Mouse (Mus musculus): ENCODE data around the gene Kansl2.
"Not testable (repeated sequence)": the region's sequence is repeated elsewhere in the genome, so short reads cannot be mapped to it uniquely, and the experiment has no call there.

The Kansl2 gene

DNA sequence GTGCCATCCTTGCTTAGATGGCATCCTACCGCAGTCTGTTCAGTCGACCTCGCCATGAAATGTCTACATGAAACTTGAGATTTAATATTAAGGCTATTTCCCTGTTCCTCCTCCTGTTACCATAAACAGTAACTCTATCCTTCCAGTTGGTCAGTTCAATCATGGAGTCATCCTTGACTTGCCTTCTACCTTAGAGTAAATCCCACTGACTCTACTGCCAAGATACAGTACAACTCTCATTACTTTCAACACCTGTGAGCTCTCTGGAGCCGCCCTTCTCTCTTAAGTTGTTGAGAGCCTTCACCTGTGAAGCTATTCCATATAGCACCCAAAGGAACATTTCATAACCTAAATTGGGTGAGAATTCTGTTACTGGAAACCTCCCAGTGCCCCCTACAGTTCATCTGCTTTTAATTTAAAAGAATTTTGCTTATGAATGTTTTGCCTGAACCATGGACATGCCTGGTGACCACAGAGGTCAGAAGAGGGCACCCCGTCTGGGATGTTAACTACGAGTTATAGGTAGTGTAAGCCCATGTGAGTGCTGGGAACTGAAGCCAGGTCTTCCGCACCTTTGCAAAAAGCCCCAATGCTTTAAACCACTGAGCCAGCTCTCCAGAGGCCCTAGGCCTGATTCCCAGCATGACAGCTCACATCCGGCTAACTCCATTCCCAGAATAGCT lies 2.9 kb upstream of the Kansl2 start:
- no peak for DNase-seq (ENCODE audit: extremely low read depth, insufficient read length, low spot score)

DNA sequence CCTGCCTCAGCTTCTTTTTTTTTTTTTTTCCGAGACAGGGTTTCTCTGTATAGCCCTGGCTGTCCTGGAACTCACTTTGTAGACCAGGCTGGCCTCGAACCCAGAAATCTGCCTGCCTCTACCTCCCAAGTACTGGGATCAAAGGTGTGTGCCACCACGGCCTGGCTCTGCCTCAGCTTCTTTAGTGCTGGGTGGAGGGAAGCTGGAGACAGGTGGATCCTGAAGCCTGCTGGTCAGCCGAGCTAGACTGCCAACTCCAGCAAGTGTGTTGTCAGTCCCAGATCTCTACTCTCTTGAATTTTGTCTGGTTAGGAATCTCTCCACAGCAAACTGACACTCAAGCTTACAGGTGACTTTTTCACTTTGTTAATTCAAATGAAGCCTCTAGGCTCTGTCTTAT lies 1.9 kb upstream of the Kansl2 start:
- DNase-seq (ENCODE audit: extremely low read depth, insufficient read length, low spot score) = no peak

GRCm38 (mm10) chr15:98533035-98533531 lies 981 bp downstream of the Kansl2 start:
- DNase-seq (ENCODE audit: extremely low read depth, insufficient read length, low spot score) = no peak

GRCm38 (mm10) chr15:98532281-98532680 lies 1.8 kb downstream of the Kansl2 start:
- DNase-seq (ENCODE audit: extremely low read depth, insufficient read length, low spot score) = peak; percentile 73

DNA sequence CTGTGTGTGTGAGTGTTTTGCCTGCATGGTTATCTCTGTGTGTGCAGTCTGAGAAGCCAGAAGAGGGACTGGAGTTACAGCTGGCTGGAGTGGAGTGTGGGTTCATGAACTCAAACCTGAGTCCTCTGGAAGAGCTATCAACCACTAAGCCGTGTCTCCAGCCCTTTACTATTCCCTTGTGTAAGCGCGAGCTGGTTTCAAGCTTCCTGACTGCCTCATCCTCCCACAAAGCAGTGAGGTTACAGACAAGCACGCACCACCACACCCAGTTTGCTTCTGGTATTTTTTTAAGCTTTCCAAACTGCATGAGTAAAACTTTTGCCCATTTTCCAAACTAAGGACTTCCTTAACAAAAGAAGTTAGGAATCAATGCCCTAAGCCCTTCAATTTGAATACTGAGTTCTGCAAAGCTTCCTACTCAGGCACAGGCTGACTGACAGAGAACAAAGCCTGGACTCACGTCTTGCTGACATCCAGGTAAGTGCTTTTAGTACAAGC lies 5.9 kb downstream of the Kansl2 start:
- peak; percentile 60 for DNase-seq (ENCODE audit: extremely low read depth, insufficient read length, low spot score)

- peak; percentile 71 for DNase-seq (ENCODE audit: extremely low read depth, insufficient read length, low spot score)
These were observed 6.8 kb downstream of the Kansl2 start for GRCm38 (mm10) chr15:98527056-98527771.

DNA sequence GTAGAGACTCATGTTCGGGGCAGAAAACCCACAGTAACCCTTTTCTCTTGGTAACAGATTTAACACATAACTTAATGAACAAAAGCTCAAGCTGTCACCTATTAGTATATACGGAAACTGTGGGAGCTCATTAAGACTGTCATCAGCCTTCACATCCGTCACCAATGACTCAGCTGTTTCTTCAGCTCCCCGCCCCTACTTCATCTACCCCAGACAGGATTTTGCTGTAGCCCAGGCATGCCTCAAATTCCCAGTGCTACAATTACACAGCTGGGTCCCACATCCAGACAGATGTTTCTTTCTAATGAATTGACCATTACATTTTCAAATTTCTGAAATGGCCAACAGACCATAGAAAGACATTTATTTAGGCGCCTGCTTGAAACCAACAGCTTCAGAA lies 8.0 kb downstream of the Kansl2 start:
- DNase-seq (ENCODE audit: extremely low read depth, insufficient read length, low spot score) = no peak

- peak; percentile 54 for DNase-seq (ENCODE audit: extremely low read depth, insufficient read length, low spot score)
These were observed 12.8 kb downstream of the Kansl2 start for GRCm38 (mm10) chr15:98521245-98521644.

DNA sequence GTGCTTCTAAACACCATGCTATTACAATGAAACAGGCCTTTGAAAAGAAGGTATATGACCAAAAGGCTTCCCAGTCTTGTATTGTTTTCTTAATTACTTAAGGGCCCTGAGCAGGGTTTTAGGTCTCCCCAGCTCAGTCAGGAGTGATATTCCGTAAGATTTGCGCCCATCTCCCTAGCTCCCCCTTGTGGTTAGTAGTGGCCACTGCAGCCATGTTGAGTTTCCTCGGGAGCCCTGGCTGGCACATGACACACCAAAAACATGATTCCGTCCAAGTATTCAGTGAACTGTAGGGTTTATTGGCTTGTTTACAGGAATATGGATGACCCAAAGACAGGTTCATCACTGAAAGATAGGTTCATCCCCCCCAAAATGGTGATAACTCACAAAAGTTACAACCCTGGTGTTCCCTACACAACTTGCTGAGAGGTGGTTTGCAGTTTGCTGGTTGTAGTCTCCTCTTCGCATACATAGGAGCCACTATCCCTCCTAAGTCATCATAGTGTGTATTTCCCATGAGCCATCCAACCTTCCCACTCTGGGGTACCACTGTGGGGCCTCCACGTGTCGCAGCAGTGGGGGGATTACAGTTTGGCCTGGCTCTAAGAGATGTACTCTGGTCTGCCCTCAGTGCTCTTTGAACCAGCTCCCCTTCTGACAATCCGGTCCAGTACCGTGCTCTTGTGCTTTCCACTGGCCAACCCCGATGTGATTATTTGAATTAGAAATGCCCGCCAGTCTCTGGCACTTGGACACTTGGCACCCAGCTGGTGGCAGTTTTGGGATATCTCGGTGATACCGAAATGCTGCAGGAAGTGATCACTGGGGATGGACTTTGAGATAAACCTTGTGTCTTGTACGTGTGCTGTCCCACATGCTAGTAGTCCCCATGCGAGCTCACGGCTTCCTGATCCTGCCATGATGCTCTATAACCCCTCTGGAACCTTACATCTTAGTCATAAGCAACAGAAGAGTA lies 16.4 kb downstream of the Kansl2 start:
- DNase-seq (ENCODE audit: extremely low read depth, insufficient read length, low spot score) = no peak

- not testable (repeated sequence) for DNase-seq (ENCODE audit: extremely low read depth, insufficient read length, low spot score)
These were observed 19.2 kb downstream of the Kansl2 start for GRCm38 (mm10) chr15:98514845-98515244.

DNA sequence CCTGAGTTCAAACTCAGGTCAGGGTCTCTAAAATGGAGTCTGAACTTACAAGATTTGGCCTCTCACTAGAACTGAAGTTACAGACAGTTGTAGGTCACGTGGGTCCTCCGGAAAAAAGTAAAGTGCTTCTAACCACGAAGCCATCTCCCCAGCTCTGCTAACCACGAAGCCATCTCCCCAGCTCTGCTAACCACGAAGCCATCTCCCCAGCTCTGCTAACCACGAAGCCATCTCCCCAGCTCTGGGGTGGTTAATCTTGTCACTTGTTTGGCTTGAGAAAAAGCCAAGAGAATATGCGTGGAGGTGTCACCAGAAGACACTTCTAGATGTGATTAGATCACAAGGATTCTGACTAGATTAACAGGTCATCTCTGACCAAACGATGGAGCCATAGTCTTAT lies 19.9 kb downstream of the Kansl2 start:
- DNase-seq (ENCODE audit: extremely low read depth, insufficient read length, low spot score) = no peak

- DNase-seq (ENCODE audit: extremely low read depth, insufficient read length, low spot score) = not testable (repeated sequence)
These were observed 20.4 kb downstream of the Kansl2 start for GRCm38 (mm10) chr15:98513676-98514075.

GRCm38 (mm10) chr15:98512799-98513321 lies 21.2 kb downstream of the Kansl2 start:
- DNase-seq (ENCODE audit: extremely low read depth, insufficient read length, low spot score) = peak; percentile 81

DNA sequence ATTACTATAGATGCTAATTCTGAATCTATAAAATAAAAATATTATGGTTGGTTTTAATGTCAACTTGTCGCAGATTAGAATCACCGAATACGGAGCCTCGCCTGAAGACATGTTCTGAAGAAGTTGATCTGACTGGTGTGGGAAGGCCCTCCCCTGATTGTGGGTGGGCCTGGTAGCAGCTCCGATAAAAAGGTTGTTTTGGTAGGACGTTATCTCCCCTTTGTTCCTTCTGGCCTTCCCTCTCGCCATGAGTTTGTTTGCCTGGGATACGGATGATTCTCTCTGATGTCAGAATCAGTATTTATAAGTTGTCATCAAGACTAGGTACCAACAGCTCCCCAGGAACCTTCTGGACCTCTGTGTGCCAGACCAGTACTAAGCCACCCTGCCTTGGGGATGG lies 21.8 kb downstream of the Kansl2 start:
- DNase-seq (ENCODE audit: extremely low read depth, insufficient read length, low spot score) = no peak

DNA sequence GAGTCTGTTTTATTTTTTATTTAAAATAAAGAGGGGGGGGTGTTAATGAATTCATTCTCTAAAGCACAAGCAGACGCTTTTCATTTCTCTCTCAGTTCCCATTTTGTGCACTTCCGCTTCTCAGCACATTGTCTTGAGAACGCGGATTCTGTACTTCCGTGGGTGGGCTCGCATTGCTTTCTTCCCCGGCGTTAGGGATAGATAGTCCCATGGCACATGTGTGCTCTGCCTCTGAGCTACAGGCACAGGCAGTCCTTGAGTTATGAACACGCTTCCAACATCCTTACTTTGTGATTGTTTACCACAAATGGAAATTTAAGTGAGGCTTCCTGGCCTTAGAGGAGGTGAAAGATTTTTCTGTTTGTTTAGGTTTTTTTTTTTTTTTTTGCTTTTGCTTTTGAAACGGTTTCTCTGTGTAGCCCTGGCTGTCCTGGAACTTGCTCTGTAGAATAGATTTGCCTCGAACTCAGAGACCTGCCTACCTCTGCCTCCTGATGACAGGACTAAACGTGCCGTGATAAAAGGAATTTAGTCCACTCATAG lies 22.6 kb downstream of the Kansl2 start:
- DNase-seq (ENCODE audit: extremely low read depth, insufficient read length, low spot score) = no peak

- DNase-seq (ENCODE audit: extremely low read depth, insufficient read length, low spot score) = peak; percentile 58
These were observed 23.4 kb downstream of the Kansl2 start for GRCm38 (mm10) chr15:98510438-98511385.

GRCm38 (mm10) chr15:98509387-98509786 lies 24.7 kb downstream of the Kansl2 start:
- no peak for DNase-seq (ENCODE audit: extremely low read depth, insufficient read length, low spot score)

DNA sequence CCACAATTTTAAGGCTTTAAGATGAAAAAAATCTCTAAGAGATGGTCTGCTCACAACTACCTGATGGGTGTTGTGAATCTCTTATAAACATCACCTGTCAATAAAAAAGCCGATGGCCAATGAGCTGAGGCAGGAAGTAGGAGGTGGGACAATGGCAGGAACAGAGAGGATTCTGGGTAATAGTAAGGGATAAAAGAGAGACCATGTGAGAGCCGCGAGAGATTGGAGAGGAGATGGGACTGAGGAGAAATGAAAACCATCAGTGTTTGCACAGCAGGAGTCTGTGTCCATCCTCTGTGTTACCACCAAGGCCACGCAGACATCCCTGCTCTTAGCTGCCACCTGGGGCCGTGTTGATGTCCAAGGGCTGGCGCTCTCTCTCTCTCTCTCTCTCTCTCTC lies 26.7 kb downstream of the Kansl2 start:
- DNase-seq (ENCODE audit: extremely low read depth, insufficient read length, low spot score) = no peak

Measured in 3134 (cell line).